Mouse (Mus musculus) C2C12 (cell line): ENCODE measurements around the gene Gtf3a.

Experiments
- CTCF ChIP-seq: IDR thresholded peaks from one replicate; pipeline ENCODE4 v1.5.1; 2011; ENCODE audit not compliant: control insufficient read depth, insufficient read depth, insufficient read length
- MAX ChIP-seq: IDR thresholded peaks from one replicate; pipeline ENCODE4 v1.6.1; 2011; ENCODE audit warnings: mild to moderate bottlenecking, control low read depth
- MYOD1 ChIP-seq: IDR thresholded peaks from one replicate; pipeline ENCODE4 v1.6.1; 2011; ENCODE audit warnings: low read depth; ENCODE audit not compliant: control insufficient read depth, insufficient read length
- MYOG ChIP-seq: IDR thresholded peaks from one replicate; pipeline ENCODE4 v1.6.1; 2011; ENCODE audit not compliant: control insufficient read depth, insufficient read length; ENCODE audit errors: extremely low read depth
- USF1 ChIP-seq: IDR thresholded peaks from one replicate; pipeline ENCODE4 v1.6.1; 2011; ENCODE audit warnings: low read depth, mild to moderate bottlenecking, control low read depth, moderate library complexity

- TF ChIP-seq CTCF, result no peak
- TF ChIP-seq MYOG, result no peak
- no peak for TF ChIP-seq USF1
- no peak for TF ChIP-seq MAX
- no peak for TF ChIP-seq MYOD1
These were observed 35.1 kb upstream of the Gtf3a start for GRCm38 (mm10) chr5:146913355-146913754.
